Mouse (Mus musculus): ENCODE data around the gene Tmem97. TPM values are rescaled to one million over a fixed set of nuclear protein-coding genes. Genes with fewer than 3 reads are reported as not detected.
A peak's percentile ranks its signal among the peaks of the same experiment; 100 is the strongest.
"Not testable (repeated sequence)": the region's sequence is repeated elsewhere in the genome, so short reads cannot be mapped to it uniquely, and the experiment has no call there.

Gene Tmem97
- total RNA-seq (2021): 1 to 10 TPM; 3.2 to 3.7 TPM
- long read RNA-seq, experiment 1, partial matches to known transcripts: 0 of 4 reads
- long read RNA-seq, experiment 1, other reads (novel, unspliced or antisense): 0 of 4 reads
- long read RNA-seq, experiment 2, transcript Tmem97-201 (3 exons, 1,375 nt): major isoform, 6 of 7 reads
- long read RNA-seq, experiment 2, partial matches to known transcripts: 1 of 7 reads
- long read RNA-seq, experiment 2, other reads (novel, unspliced or antisense): 0 of 7 reads

- DNase-seq: peak; percentile 97
Observed at GRCm38 (mm10) chr11:78550168-78551058, at the start of gene Tmem97. Gene Tmem97 (minus strand): TSS chr11:78550777.

GRCm38 (mm10) chr11:78600051-78600450, 49.5 kb upstream of the Tmem97 start:
- DNase-seq: no peak

- no peak for DNase-seq
Observed at GRCm38 (mm10) chr11:78598763-78599415, 48.3 kb upstream of the Tmem97 start.

GRCm38 (mm10) chr11:78596750-78597149, 46.2 kb upstream of the Tmem97 start:
- DNase-seq: no peak

GRCm38 (mm10) chr11:78595773-78596172, 45.2 kb upstream of the Tmem97 start:
- DNase-seq: no peak

- DNase-seq: no peak
Observed at GRCm38 (mm10) chr11:78594271-78594964, 43.8 kb upstream of the Tmem97 start.

- DNase-seq: not testable (repeated sequence)
Observed at GRCm38 (mm10) chr11:78587677-78588076, 37.1 kb upstream of the Tmem97 start.

GRCm38 (mm10) chr11:78586099-78586498, 35.5 kb upstream of the Tmem97 start:
- DNase-seq: no peak

GRCm38 (mm10) chr11:78582848-78583247, 32.3 kb upstream of the Tmem97 start:
- no peak for DNase-seq

GRCm38 (mm10) chr11:78574975-78575374, 24.4 kb upstream of the Tmem97 start:
- DNase-seq: no peak

GRCm38 (mm10) chr11:78574536-78574935, 24.0 kb upstream of the Tmem97 start:
- DNase-seq: no peak

GRCm38 (mm10) chr11:78574031-78574430, 23.5 kb upstream of the Tmem97 start:
- DNase-seq: not testable (repeated sequence)

GRCm38 (mm10) chr11:78571854-78572253, 21.3 kb upstream of the Tmem97 start:
- DNase-seq: no peak

- DNase-seq: no peak
Observed at GRCm38 (mm10) chr11:78571441-78571840, 20.9 kb upstream of the Tmem97 start.

GRCm38 (mm10) chr11:78569806-78570205, 19.2 kb upstream of the Tmem97 start:
- no peak for DNase-seq

- no peak for DNase-seq
Observed at GRCm38 (mm10) chr11:78568827-78569226, 18.2 kb upstream of the Tmem97 start.

- no peak for DNase-seq
Observed at GRCm38 (mm10) chr11:78567614-78568013, 17.0 kb upstream of the Tmem97 start.

- DNase-seq: no peak
Observed at GRCm38 (mm10) chr11:78566775-78567174, 16.2 kb upstream of the Tmem97 start.

GRCm38 (mm10) chr11:78560447-78560846, 9.9 kb upstream of the Tmem97 start:
- no peak for DNase-seq

GRCm38 (mm10) chr11:78557241-78557640, 6.7 kb upstream of the Tmem97 start:
- no peak for DNase-seq

GRCm38 (mm10) chr11:78556070-78556469, 5.5 kb upstream of the Tmem97 start:
- no peak for DNase-seq

- no peak for DNase-seq
Observed at GRCm38 (mm10) chr11:78555623-78556022, 5.0 kb upstream of the Tmem97 start.

Data from gastrocnemius, postnatal 25 days (tissue).